Mouse (Mus musculus) left cerebral cortex, adult 8-10 months (tissue): ENCODE measurements around the gene Brap. TPM values are rescaled to one million over a fixed set of nuclear protein-coding genes. Genes with fewer than 3 reads are reported as not detected.
"Not testable (repeated sequence)": the region's sequence is repeated elsewhere in the genome, so short reads cannot be mapped to it uniquely, and the experiment has no call there.

Experiments
- DNase-seq, 2 experiments: peaks; one replicate each; pipeline ENCODE4 v3.0.0; 2022; ENCODE audit warnings: low spot score in 2 of 2
- total RNA-seq, 4 experiments: library from RNA; stranded (reverse); gene quantifications; 2 replicates each; pipeline ENCODE4 v1.2.4; 2022

Gene Brap
- total RNA-seq, 4 experiments from 2014 or later, result 58.0 to 65.2 (median 60.9) TPM

- DNase-seq, result no peak
Measured at GRCm38 (mm10) chr5:121668411-121668810, 8.0 kb downstream of the Brap start.

GRCm38 (mm10) chr5:121670412-121670811, 10.0 kb downstream of the Brap start:
- no peak for DNase-seq

- DNase-seq, result no peak
Measured at GRCm38 (mm10) chr5:121682250-121682649, 21.9 kb downstream of the Brap start.

- no peak for DNase-seq
Measured at GRCm38 (mm10) chr5:121685495-121685894, 25.1 kb downstream of the Brap start.

- no peak for DNase-seq
Measured at GRCm38 (mm10) chr5:121686113-121686898, 25.9 kb downstream of the Brap start.

GRCm38 (mm10) chr5:121690482-121691211, 30.3 kb downstream of the Brap start:
- DNase-seq, result no peak

GRCm38 (mm10) chr5:121691436-121691835, 31.1 kb downstream of the Brap start:
- not testable (repeated sequence) for DNase-seq

GRCm38 (mm10) chr5:121692897-121693296, 32.5 kb downstream of the Brap start:
- no peak for DNase-seq

GRCm38 (mm10) chr5:121696761-121697160, 36.4 kb downstream of the Brap start:
- DNase-seq, result no peak

GRCm38 (mm10) chr5:121699891-121700290, 39.5 kb downstream of the Brap start:
- no peak for DNase-seq

- DNase-seq, result peak; percentile 42 to 81
Measured at GRCm38 (mm10) chr5:121700496-121700895, 40.1 kb downstream of the Brap start.

GRCm38 (mm10) chr5:121701111-121701769, 40.9 kb downstream of the Brap start:
- no peak for DNase-seq

GRCm38 (mm10) chr5:121703341-121703740, 43.0 kb downstream of the Brap start:
- DNase-seq, result no peak

GRCm38 (mm10) chr5:121704512-121705248, 44.3 kb downstream of the Brap start:
- no peak for DNase-seq

- no peak for DNase-seq
Measured at GRCm38 (mm10) chr5:121710402-121710801, 50.0 kb downstream of the Brap start.

- no peak for DNase-seq
Measured at GRCm38 (mm10) chr5:121710851-121711173, 50.4 kb downstream of the Brap start.

GRCm38 (mm10) chr5:121711174-121711927, 51.0 kb downstream of the Brap start, which contains the start of gene Atxn2:
Gene Atxn2 (plus strand): TSS chr5:121711337.
- DNase-seq, result peak; percentile 68 to 74

- no peak for DNase-seq
Measured at GRCm38 (mm10) chr5:121711928-121712231, 51.5 kb downstream of the Brap start.

- DNase-seq, result peak in 1 of 2 experiments; percentile 26
Measured at GRCm38 (mm10) chr5:121712232-121712933, 52.0 kb downstream of the Brap start.

- no peak for DNase-seq
Measured at GRCm38 (mm10) chr5:121712934-121713538, 52.7 kb downstream of the Brap start.
